Mouse (Mus musculus) erythroid progenitor cell, adult 5-6 weeks (primary cell): ENCODE results near the gene Runx1. TPM values are rescaled to one million over a fixed set of nuclear protein-coding genes. Genes with fewer than 3 reads are reported as not detected.

Experiments
- ATAC-seq: replicated peaks from 2 replicates; pipeline ENCODE4 v1.8.0; 2016; ENCODE audit warnings: moderate number of reproducible peaks, mild to moderate bottlenecking, moderate TSS enrichment, inconsistent platforms; ENCODE audit not compliant: poor library complexity, low FRiP score, severe bottlenecking
- total RNA-seq, 2 experiments: library from RNA; stranded (forward) in 1 of 2; stranded (reverse) in 1 of 2; fragments of 150-400 nt in 1 of 2; fragments of 186-747, 209-891 nt in 1 of 2; gene quantifications; 2 replicates each; pipeline versions ENCODE4 v1.2.3 to v1.2.4; 2015 to 2017; ENCODE audit warnings: low replicate concordance in 2 of 2

Gene Runx1
- total RNA-seq, 2 experiments from 2014 or later: 59.5 to 107 TPM

DNA sequence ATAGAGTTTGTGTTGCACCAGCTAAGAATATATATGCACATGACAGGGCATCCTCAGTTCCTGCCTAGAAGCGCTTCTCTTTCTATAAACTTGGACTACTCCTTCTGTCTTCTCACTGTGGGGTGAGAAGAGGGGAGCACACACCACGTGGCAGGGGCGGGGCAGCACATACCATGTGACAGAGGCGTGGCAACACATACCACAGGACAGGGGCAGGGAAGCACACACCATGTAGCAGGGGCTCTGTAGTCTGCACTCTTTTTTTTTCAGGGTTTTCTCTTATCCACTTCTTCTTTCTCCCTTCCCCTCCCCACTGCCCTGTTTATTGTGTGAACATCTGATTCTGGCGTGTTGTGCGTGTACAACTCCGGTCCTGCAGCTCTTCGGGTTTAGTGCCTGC lies 186.9 kb downstream of the Runx1 start:
- ATAC-seq: no peak

DNA sequence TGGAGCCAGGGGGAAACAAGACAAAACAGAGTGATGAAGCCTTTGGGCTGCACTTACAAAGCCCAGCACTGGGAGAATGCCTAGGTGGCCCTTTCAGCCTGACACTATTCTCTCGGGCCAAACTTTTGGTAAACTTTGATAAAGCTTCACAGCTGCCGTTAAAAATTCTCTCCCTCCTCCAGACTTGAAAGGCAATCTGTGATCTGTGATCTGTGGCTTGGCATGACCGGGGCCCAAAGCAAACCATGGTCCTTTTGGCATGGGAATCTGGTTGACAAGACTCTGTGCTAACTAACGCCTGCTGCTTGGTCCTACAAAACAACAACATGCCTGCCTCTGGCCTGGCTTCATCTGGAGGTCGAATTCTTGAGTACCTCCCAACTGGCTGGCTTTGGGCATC lies 188.9 kb downstream of the Runx1 start:
- ATAC-seq: no peak

DNA sequence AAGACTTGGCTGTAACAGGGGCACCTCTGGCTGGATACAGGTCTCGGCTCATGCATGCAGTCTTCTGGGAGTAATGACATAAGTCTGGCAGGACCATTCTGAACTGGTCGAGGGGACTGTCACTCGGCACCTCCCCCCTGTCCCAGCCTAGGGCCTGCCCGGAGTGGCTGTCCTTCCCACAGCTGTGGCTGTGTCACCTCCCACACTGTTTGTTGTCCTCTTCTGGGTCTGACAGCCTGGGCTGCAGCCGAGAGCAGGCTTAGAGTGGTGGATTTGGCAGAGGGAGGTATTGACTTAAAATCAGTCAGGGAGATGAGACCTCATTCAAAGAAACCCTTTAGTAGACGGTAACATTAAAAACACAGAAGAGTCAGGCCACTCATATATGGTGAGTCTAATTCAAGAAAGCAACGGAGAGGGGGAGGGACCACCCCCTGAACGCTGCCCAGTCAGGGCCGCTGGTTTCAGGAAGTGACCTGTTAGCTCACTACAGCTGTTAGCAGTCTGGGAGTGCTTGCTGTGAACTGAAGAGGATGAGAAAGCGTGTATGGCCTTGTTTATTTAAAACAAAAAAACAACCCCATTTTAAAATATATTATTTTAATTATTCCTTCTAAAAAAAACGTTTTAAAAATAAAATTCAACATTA lies 193.7 kb downstream of the Runx1 start:
- ATAC-seq: no peak

DNA sequence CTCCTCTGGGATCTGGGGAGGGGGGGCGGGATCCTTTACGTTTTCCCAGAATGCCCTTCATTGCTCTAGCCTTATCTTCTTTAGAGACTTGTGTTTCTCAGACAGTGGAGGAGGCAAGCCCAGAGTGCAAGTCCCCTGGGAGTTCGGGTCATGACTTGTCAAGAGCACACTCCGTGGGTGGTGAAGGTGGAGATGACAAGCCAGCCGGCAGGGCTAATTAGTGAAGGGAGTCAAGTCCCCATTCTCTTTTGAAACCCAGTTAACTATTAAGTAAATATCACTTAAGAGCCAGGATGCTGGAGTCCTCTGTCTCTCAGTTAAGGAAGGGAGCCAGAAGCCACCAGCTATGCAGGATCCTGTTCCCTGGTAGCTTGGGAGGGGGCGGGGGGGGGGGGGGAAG lies 194.3 kb downstream of the Runx1 start:
- ATAC-seq: no peak

DNA sequence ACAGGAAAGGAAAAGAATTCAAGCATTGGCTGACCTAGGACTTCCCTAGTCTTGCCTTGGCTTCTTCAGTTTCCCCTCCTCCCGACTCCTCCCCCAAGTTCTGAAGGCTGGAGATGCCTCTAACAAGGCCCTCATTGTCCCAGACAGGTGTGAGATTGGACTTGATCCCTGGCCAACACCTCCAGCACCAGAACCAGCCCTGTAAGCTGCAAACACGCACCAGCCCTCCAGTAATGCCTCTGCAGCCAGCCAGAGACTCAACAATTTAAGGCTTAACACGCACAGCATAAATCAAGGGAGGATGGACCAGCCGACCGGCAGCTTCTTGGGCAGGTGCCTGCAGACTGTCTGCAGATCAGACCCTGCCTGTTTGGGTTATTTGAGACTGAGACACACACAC lies 195.0 kb downstream of the Runx1 start:
- ATAC-seq: no peak

DNA sequence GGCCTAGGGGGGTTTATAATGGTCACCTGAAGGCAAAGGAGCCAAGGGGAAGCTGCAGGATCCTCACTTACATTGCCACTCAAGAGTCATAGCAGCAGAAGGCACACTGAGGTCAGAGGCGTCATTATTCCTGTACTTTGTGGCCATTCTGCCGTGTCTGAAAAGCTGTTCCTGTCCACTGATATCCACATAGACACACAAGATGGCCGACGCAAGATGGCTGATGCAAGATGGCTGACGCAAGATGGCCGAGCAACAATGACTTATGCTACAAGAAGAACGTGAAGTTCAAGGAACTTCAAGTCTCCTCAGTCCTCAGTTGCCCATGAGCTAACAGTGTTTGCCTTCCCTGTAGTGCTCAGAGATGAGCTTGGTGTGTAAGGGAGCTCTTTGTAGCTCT lies 196.1 kb downstream of the Runx1 start:
- no peak for ATAC-seq

DNA sequence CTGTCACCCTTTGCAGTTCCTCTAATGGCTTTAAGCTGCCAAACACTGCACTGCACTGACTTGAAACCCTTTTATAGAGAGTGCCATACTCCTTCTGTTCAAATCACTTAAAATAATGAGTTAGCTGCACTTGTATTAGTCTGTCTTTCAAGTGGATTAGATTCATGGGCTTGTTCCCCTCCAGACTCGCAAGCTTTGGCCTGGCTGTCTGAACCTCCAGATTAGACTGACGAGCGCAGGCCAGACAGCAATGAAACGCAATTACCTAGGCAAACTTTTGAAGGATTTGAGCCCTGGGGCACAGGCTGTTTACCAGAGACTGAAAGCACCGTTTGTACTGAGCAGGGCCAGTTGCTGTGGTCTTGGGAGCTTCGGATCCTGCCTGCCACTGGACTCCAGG lies 198.7 kb downstream of the Runx1 start:
- no peak for ATAC-seq

DNA sequence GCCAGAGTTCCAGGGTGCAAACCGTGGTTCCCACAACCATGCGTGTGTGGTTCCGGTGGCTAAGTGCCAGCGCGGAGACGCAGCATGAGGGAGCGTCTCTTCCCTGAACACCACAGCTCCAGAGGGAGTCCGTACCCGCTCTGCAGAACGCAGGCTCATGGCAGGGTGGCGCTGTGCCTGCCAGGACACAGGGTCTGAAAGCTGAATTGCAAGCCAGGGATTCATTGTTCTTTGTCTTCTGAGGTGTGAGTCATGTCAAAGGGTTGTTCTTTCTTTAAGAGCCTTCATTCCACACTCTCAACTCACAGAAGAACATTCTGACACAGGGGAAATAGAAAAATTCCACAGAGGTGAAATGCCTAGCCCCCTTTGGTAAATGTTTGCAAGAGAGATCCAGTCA lies 202.0 kb downstream of the Runx1 start:
- no peak for ATAC-seq

DNA sequence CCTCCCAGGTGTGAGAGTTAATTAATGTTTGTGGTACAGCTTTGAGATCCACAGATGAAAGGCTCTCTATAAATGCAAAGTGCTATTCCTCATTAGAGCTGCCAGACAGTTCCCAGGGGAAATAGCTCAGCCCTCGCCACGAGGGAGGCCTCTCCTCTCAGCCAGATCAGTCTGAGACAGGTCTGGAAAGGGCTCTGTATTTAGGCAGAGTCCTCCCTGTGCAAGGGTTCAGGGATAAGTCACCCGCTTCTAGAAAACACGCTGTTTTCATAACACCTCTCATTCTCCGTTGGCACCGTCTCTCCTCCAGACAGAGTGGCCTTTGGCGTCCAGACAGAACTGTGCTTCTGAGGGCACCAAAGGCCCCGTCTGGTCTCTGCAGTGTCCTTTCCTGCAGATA lies 204.1 kb downstream of the Runx1 start:
- no peak for ATAC-seq

DNA sequence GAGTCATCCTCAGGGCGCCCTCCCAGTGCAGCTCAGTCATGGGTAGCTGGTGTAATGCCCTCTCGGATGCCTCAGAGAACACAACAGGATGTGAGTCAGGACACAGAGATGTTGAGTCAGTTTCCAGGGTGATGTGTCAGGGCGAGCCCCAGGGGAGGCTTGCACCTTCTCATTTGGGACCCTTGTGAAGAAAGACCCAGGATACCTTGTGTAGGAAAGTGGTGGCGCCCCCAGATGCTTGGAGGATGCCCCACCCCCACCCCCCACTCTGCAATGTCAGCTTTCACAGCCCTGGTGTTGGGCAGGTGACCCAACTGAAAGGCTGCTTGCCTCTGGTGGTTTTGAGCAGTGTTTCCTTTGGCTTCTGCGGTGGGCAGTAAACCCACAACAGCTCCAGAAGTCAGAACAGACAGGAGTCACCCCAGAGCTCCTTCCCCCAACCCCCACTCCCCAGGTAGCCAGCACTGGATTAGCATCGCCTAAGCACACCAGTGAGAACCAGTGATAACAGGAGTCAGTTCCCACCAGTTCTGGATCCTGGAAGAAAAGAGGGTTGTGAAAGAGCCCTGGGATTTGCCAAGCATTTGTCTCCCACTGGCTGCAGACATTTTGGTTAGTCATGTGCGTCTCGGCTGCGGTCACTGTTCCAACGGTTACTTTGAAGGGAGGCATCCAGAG lies 205.0 kb downstream of the Runx1 start:
- ATAC-seq: no peak

DNA sequence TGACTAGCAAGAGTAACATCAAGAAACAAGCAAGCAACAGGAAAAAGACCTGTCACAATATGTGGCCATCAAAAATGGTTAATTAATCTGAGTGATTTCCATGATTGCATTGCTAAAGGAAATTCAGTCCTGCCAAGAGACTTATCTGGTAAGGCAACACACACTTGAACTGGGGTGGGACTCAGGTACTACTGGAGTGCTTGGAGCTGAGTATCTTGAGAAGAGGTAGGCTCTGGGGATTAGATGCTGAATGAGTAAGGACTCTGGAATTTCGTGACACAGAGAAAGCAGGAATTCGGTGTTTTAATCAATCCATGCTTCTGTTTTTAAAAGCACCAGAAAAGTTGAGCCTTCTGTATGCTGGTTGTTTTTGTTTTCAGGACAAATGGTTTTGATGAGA lies 209.1 kb downstream of the Runx1 start:
- no peak for ATAC-seq

DNA sequence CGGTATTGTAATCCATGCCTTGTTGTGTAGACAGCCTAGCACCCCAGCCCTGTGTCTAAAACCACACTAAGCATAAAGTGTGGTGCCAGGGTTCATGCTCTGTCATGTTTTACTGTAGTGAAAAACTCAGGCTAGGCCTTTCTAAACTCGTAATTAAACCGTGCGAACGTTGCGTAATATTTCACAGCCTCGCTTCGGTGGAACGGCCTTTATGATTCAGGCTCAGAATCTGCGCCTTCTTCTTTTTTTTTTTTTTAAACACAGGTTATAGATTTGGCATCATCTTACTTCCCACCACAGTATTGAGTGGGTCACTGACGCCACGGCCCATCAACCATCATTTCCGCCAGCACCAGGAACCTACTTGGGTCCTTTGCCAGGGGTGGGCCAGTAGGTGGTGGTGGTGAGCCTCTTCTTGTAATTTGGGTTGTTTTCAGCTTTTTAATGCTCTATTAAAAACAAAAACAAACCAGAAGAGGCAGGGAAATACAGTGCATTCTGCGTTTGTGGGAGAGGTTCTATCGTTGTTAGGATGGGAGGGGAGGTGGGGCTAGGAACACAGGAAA lies 210.6 kb downstream of the Runx1 start:
- ATAC-seq: no peak

DNA sequence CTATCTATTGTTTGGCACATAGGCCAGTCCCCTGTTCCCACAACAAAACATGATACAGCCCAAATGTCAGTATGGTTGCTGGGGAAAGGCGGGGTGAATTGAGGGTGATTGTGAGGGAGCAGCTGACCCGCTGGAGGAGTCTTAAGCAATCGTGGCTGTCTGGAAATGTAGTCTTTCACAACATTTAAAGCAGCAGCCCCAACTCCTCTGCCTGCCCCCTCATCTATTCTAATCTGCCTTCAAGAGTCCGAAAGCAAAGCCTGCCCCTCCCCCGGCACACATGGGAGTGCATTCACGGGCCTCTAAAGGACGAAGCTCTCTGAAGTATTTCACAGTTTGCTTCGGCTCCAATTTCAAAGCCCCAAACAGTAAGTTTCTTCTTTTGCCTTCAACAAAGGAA lies 213.4 kb downstream of the Runx1 start:
- ATAC-seq: no peak

DNA sequence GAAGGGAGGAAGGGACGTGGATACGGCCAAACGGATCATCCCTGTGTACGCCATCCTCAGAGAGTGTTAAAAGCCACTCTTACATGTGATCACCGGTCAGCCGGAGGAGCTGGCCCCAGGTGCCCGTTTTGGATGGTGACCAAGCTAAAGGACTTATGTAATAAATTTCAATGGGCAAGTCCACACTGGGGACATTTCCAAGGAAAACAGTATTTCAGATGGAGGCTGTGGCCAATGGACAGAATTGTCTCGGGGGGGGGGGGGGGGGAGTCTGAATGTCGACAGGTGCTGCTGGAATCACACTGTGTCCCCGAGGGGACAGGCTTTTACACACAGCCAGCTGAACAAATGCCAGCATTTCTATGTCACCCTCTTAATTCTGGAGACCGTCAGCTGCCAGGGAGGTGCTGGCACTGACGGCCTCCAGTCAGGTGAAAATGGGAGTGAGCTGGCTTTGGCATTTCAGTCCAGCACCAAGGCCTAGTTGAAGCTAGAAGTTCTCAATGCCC lies 214.3 kb downstream of the Runx1 start:
- ATAC-seq: no peak

DNA sequence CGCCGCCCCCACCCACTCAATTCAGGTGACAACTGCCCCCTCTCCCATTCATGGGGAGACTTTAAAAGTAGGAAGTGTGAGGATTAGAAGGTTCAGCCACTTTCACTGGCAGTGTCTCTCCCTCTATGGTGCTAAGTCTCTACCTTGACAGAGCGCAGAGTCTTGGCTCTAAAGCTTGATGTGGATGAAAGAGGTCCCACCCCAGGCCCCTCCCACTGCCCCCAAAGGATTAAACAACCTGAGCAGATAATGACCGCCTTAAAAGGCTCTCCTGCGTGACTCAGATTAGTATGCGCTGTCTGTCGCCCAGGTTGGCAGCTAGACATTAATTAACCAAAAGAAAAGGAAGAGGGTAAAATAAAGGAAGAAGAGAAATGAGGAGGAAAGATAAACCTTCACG lies 215.5 kb downstream of the Runx1 start:
- ATAC-seq: no peak

DNA sequence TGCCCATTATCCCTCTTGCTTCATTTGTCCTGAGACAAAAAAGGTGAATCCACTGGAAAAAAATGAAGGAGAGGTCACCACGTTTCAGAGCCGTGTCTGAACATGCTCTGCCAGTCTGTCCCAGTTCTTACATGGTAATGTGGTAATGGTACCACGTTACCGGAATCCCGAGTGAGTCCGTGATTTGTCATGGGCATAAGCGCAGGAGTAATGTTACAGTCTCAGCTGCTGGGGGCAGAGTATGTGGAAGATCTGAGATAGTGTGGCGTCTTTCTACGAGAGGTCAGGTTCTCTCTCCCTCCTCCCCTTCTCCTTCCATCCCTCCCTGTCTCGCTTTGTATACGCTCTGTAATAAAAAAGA lies 216.3 kb downstream of the Runx1 start:
- no peak for ATAC-seq

DNA sequence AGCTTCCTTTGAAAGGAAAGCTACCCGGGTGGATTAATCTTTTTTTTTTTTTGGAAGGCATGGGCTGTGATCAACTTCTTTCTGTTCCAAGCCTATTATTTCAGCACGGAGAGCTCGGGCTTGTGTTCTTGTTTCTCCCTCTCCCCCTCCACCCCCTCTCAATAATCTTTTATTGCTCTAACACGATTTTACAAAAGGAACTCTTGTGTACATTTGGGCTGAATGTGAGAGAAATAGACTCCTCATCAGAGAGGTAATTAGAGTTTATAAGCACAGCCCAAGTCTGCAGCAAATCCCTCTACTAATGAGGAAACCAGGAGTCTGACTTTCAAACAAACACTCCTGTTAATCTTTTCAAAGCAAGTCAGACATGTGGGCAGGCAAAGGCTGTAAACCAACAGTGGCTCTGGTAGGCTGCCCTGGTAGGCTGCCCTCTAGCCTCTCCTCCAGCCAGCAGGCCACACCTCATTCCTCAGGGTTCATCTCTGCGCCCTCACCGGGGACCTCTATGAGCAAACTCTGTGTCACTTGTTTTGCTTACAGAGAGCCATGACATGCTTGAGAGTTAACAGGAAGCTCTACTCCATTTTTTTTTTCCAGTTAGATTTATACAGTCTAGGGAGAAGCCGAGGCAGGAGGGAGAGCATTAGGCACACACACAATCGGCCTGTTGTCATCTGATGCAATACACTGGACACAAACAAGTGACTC lies 216.8 kb downstream of the Runx1 start:
- ATAC-seq: no peak

DNA sequence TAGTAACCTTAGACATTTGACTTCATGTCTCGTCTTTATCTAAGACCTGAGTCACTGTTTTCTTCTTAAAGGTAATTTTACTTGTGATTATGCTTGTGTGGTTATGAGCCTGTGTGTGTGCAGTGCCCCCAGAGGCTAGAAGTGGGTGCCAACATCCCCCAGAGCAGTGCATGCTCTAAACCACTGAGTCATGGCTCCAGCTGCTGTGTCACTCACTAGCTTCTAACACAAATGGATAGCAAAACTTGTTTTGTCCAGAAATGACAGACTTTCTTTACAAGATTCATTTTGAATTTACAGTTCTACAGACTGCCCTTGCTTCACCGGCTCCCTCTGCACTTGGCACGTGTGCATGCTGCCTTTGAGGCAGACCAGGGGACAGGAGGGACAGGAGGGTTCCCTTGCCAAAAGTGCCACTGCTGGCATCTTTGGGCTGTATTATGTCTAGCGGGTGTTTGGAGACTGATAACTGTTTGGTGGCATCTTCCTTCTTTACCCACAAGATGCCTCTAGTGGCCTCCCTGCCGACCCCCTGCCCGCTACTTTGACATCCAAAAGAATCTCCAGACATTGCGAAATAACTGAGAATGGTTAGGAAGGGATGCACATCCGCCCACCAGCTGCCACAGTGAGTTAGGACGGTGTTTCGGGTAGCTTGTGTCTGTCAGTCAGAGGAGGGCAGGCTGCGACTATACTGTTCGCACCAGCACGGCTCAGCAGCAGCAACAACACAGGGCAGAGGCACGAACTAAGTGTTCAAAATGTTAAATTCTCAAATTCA lies 217.6 kb downstream of the Runx1 start:
- ATAC-seq: no peak

DNA sequence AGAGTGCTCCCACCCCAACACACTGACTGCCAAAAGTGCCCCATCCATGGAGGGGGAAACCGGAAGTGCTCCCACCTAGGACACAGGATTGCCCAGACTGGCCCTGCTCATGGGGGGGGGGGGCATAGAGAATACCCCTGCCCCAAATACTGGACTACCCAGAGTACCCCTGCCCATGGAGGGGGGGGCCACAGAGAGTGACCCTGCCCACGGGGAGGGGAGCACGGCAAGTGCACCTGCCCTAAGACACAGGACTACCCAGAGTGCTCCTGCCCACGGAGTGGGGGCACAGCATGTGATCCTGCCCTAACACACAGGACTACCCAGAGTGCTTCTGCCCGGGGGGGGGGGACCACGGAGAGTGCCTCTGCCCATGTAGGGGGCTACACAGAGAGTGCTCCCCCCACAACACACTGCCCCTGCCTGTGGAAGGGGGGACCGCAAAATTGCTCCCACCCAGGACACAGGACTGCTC lies 219.4 kb downstream of the Runx1 start:
- no peak for ATAC-seq
